Mouse (Mus musculus) testis, adult 2 months (tissue): ENCODE data around the gene Mxd4.

Experiments used
- CTCF ChIP-seq: fragments of 200-500 bp; IDR thresholded peaks from 2 replicates; pipeline ENCODE4 v1.5.1; 2012; ENCODE audit warnings: low read depth, mild to moderate bottlenecking, inconsistent platforms, low read length, moderate library complexity; ENCODE audit not compliant: control insufficient read depth, insufficient read depth, insufficient replicate concordance
- POLR2A ChIP-seq: fragments of 200-500 bp; IDR thresholded peaks from 2 replicates; pipeline ENCODE4 v1.6.1; 2012; ENCODE audit warnings: low read depth, mild to moderate bottlenecking, inconsistent platforms, low read length, moderate library complexity; ENCODE audit not compliant: control insufficient read depth

GRCm38 (mm10) chr5:34124131-34124530, 63.4 kb downstream of the Mxd4 start:
- TF ChIP-seq POLR2A (no peak), CTCF (no peak)
